Mouse (Mus musculus) inflammation-experienced regulatory T-cells, adult 16 weeks (primary cell): ENCODE data around the gene Shroom2. TPM values are rescaled to one million over a fixed set of nuclear protein-coding genes. Genes with fewer than 3 reads are reported as not detected.

Experiments used
- polyA plus RNA-seq: library from polyadenylated mRNA; unstranded; fragments of 100-300 nt; shearing (Covaris generic); gene quantifications from one replicate; pipeline ENCODE4 v1.2.1, GENCODE M21; 2017

The Shroom2 gene
- polyA plus RNA-seq, result not detected

DNA sequence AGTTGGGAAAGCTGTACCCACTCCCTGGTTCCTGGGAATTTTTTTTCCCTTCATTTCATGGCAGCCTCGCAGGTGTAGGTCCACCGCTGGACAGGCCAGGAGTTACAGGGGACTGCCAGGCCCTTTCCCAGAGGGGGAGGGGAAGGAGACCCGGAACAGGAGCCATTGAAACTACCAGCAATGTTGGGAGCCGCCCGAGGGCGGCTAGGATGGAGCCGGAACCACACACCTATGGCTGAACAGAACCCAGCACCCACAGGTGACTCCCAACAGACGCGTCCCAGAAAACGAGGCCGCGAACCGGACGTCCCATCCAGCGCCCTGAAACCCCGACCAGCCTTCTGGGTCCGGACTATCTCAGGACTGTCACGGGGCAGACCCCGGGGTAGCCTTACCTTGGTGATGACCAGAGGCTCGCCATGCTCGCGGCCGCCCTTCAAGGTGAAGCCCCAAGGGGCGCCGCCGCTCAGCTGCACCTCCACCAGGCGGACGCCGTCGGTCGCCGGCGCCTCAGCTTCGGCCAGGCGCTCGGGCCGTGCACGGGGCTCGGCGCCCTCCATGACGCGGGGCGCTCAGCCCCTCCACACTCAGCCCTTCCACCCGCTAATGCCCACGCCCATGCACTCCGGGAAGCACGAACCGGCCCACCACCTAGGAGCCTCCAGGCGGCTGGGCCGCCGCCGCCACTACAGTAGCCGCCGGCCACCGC, at the start of gene Shroom2:
Gene Shroom2, minus strand, starts transcription at position 575 of the 709 bp plus-strand sequence.

GRCm38 (mm10) chrX:152781720-152782403, 12.6 kb upstream of the Shroom2 start, which contains the start of gene Gpr143:
TSS of gene Gpr143 (plus strand) at chrX:152781921.

DNA sequence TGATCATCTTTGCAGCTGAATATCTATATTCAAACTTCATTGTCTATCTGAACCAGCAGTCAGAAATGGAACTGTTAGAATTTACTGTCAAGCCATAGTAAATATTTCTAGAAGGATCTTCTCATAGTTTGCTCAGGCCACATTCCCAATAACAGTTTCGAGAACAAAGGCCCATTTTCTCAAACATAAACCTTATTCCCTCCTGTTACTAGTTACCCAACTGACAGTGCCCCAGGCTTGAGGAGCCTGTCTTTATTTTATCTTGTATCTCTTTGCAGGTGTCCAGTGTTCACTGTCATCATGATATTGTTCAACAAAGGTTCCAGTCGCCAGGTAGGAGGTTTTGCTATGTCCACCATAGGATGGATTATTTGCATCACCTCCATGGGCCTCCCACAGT, 206.2 kb downstream of the Shroom2 start, which contains the start of gene Cldn34a:
Gene Cldn34a, plus strand, starts transcription at position 301 of the 400 bp plus-strand sequence.

Other genes with a start within 250 kb of the Shroom2 start
- not detected for gene Cldn34a, start 206.1 kb downstream of the Shroom2 start, polyA plus RNA-seq
- gene Gpr143, start 12.5 kb upstream of the Shroom2 start, polyA plus RNA-seq, result not detected
- not detected for gene Usp51, start 237.0 kb upstream of the Shroom2 start, polyA plus RNA-seq